Mouse (Mus musculus): ENCODE measurements around the gene Mpped2.

DNA sequence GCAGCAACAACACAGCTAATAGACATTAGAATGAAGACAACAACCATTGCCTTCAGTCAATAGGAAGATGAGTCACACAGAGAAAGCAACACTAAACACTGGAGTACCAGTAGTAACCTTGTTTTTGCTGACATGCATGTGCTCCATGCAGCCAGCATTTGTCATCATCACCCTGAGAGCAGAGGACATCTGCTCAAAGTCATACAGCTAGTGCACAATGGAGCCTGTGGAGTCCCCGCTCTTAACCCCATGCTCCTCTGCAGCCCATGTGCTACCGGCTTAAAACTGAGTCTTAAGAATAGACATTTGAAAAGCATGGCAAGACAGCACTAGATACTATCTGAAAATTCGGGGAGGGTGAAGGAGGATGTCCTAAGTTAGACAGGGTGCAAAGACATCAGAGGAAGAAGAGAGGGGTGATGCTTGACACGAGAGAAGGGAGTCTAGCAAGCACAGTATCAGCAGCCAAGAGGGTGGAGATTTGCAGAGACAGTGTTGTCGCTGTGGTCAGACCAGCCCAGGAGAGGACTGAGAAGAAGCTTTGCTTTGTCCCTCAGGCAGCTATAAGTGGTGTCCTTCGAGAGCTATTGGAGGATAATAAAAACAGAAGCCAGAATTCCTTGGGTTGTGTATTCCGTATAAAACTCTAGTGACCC, 85.9 kb downstream of the Mpped2 start:
- TF ChIP-seq ZC3H11A (IDR thresholded peaks at IDR 0.05; ENCODE audit: low read depth, low read length) (no peak), CHD2 (IDR thresholded peaks at IDR 0.05; ENCODE audit: low read length) (no peak), GATA1 (IDR thresholded peaks at IDR 0.05; ENCODE audit: low read depth, low read length) (no peak), UBTF (IDR thresholded peaks at IDR 0.05; ENCODE audit: borderline replicate concordance, insufficient read depth, low read depth, low read length) (no peak), NELFE (IDR thresholded peaks at IDR 0.05; ENCODE audit: low read depth, low read length) (no peak), CTCF (IDR thresholded peaks at IDR 0.05 in 2 of 3, conservative IDR thresholded peaks at IDR 0.05 in 1 of 3; ENCODE audit: control insufficient read depth in 1 of 3, insufficient read depth in 1 of 3, low read depth in 2 of 3, low read length in 3 of 3, poor library complexity in 1 of 3, severe bottlenecking in 1 of 3) (no peak), USF2 (IDR thresholded peaks at IDR 0.05; ENCODE audit: borderline replicate concordance in 1 of 2, insufficient read depth in 1 of 2, low read depth in 1 of 2, low read length in 2 of 2) (no peak), POLR2A (IDR thresholded peaks at IDR 0.05; ENCODE audit: control insufficient read depth in 1 of 2, insufficient read depth in 1 of 2, low read depth in 1 of 2, low read length in 2 of 2, poor library complexity in 1 of 2) (no peak), GABPA (IDR thresholded peaks at IDR 0.05; ENCODE audit: low read depth, low read length) (no peak), ZKSCAN1 (IDR thresholded peaks at IDR 0.05; ENCODE audit: low read depth, low read length) (no peak)
